Mouse (Mus musculus): ENCODE results near the gene Nxt1. TPM values are rescaled to one million over a fixed set of nuclear protein-coding genes. Genes with fewer than 3 reads are reported as not detected.

The Nxt1 gene
- polyA plus RNA-seq, 1 experiment = 151 TPM

DNA sequence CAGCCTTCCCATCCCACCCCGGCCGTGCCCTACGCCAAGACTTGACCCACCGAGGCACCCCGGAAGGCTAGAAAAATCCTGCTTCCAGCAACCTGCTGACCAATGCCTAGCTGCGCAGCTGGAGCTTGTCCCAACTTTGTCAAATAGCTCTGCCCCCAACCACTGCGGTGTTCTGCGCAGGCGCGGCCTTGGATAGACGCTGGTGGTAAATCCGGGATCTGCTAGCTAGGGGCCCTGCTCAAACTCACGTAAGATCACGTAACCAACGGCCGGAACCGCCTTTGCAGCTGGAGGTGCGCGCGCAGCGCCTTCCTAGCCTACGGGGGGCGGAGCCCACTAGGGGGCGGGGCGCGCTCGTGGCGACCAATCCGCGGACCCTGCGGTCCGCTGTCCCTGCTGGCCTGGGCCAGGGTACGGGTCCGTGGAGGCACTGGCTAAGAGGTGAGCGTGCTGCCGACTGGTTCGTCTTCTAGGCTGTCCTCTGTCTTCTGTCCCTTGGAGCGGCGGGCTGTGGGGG, 8.4 kb downstream of the Nxt1 start, which contains the start of gene Gzf1:
Gene Gzf1 (plus strand): TSS at position 249 of the 517 bp plus-strand sequence.
- H3K27ac ChIP-seq (ENCODE audit: control insufficient read depth, insufficient read depth, low read depth, low read length) = peak within 1 kb of the TSS; percentile 100
- H3K27me3 ChIP-seq (ENCODE audit: control insufficient read depth, insufficient read depth, low read length) = no peaks in the 10 kb centered on the region
- H3K4me3 ChIP-seq (ENCODE audit: control insufficient read depth, low read depth, low read length) = peak within 1 kb of the TSS; percentile 96
- TF ChIP-seq POLR2A (IDR thresholded peaks at IDR 0.05; ENCODE audit: control insufficient read depth, low read depth, low read length) (peak; percentile 94), CTCF (IDR thresholded peaks at IDR 0.05; ENCODE audit: control insufficient read depth, insufficient read depth, insufficient replicate concordance, low read depth, low read length) (peak; percentile 10; the same call in 1 of the 2 replicates)
- H3K4me1 ChIP-seq (ENCODE audit: control insufficient read depth, insufficient read depth, low read length) = peaks cover 6% of the 10 kb centered on the region
- H3K36me3 ChIP-seq (ENCODE audit: control insufficient read depth, insufficient read depth, low read length) = peaks cover 6% of the 10 kb centered on the region

DNA sequence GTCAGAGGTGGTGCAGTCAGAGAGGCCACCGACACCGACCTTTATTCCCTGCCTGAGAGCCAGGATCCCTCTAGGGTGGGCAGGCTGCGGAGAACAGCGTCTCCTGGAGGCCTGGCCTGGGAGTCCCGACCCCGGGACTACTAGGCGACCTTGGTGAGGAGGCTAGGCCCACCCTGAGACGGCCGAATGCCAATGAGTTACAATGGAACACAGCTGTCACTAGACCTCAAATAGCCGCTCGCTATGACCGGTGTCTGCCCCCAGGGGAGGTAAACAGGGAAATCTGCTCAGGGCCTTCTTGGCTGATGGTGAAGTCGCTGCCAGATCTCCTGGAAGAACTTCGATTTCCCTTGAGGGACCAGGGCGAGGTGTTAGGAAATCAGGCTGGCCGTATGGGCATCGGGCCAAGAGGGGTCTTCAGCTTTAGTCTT, 9.1 kb downstream of the Nxt1 start:
- peaks cover 6% of the 10 kb centered on the region for H3K36me3 ChIP-seq (ENCODE audit: control insufficient read depth, insufficient read depth, low read length)
- H3K4me3 ChIP-seq (ENCODE audit: control insufficient read depth, low read depth, low read length) = peak overlapping the region; percentile 96
- no peaks in the 10 kb centered on the region for H3K27me3 ChIP-seq (ENCODE audit: control insufficient read depth, insufficient read depth, low read length)
- peak overlapping the region; percentile 87 for H3K27ac ChIP-seq (ENCODE audit: control insufficient read depth, insufficient read depth, low read depth, low read length)
- peaks cover 6% of the 10 kb centered on the region for H3K4me1 ChIP-seq (ENCODE audit: control insufficient read depth, insufficient read depth, low read length)
- TF ChIP-seq POLR2A (IDR thresholded peaks at IDR 0.05; ENCODE audit: control insufficient read depth, low read depth, low read length) (no peak), CTCF (IDR thresholded peaks at IDR 0.05; ENCODE audit: control insufficient read depth, insufficient read depth, insufficient replicate concordance, low read depth, low read length) (no peak; the same call in 1 of the 2 replicates)

DNA sequence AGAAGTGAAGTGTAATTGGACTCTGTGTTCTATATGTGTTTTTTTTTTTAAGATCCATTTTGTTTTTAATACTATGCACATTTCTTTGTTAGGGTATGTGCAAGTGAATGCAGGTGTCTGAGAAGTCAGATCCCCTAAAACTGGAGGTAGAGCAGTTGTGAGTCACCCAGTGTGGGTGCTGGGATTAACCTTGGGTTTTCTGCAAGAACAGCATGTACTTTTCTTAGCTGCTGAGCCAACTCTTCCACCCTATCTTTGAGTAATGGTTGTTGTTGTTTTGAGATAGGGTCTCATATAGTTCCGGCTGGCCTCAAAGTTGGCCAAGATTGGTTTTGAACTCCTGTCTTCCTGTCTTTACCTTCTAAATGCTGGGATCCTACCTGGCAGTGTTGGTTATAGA, 10.6 kb downstream of the Nxt1 start:
- TF ChIP-seq CTCF (IDR thresholded peaks at IDR 0.05; ENCODE audit: control insufficient read depth, insufficient read depth, insufficient replicate concordance, low read depth, low read length) = no peak
- TF ChIP-seq POLR2A (IDR thresholded peaks at IDR 0.05; ENCODE audit: control insufficient read depth, low read depth, low read length) = no peak
- H3K4me1 ChIP-seq (ENCODE audit: control insufficient read depth, insufficient read depth, low read length) = peaks cover 6% of the 10 kb centered on the region
- H3K4me3 ChIP-seq (ENCODE audit: control insufficient read depth, low read depth, low read length) = no peak overlapping the region
- no peaks in the 10 kb centered on the region for H3K27me3 ChIP-seq (ENCODE audit: control insufficient read depth, insufficient read depth, low read length)
- H3K27ac ChIP-seq (ENCODE audit: control insufficient read depth, insufficient read depth, low read depth, low read length) = no peak overlapping the region
- H3K36me3 ChIP-seq (ENCODE audit: control insufficient read depth, insufficient read depth, low read length) = peaks cover 7% of the 10 kb centered on the region

DNA sequence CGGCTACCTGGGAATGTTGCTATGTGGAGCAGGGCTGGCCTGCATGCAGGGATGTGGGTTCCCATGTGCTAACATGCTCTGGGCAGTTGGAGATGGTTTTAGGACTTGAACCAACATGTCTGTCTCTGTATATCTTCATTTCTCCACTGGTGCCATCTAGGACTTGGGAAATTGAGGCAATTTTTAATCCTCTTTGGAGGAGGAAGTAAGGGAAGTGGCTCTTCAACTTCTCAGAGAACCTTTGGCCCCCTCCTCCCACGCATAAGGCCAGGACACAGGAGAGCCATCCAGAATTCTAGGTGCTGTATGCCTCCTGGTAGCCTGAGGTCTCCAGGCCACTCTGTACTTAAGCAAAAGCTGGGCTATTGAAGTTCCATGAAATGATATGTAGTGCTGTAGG, 12.6 kb downstream of the Nxt1 start:
- H3K4me1 ChIP-seq (ENCODE audit: control insufficient read depth, insufficient read depth, low read length) = peaks cover 4% of the 10 kb centered on the region
- H3K27ac ChIP-seq (ENCODE audit: control insufficient read depth, insufficient read depth, low read depth, low read length) = no peak overlapping the region
- no peak overlapping the region for H3K4me3 ChIP-seq (ENCODE audit: control insufficient read depth, low read depth, low read length)
- TF ChIP-seq CTCF (IDR thresholded peaks at IDR 0.05; ENCODE audit: control insufficient read depth, insufficient read depth, insufficient replicate concordance, low read depth, low read length) = no peak
- TF ChIP-seq POLR2A (IDR thresholded peaks at IDR 0.05; ENCODE audit: control insufficient read depth, low read depth, low read length) = no peak
- no peaks in the 10 kb centered on the region for H3K27me3 ChIP-seq (ENCODE audit: control insufficient read depth, insufficient read depth, low read length)
- peaks cover 8% of the 10 kb centered on the region for H3K36me3 ChIP-seq (ENCODE audit: control insufficient read depth, insufficient read depth, low read length)

DNA sequence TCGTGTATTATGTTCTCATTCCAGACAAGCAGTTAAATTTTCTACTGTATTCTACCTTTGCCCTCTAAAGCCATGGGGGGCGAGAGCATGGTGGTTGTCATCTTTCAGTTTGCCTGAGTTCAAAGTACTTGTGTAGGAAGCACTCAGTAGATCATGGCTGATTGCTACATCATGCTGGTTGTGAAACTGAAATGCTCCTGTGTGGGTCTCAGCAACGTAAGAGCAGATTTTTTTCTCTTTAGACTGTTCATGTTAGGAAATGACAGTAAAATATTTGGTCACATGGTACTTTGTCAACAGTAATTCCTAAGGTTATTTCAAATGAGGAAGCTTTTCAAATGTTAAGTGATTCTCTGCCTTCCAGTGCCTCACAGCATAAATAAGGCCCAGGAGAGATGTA, 13.3 kb downstream of the Nxt1 start:
- no peaks in the 10 kb centered on the region for H3K27me3 ChIP-seq (ENCODE audit: control insufficient read depth, insufficient read depth, low read length)
- peaks cover 10% of the 10 kb centered on the region for H3K36me3 ChIP-seq (ENCODE audit: control insufficient read depth, insufficient read depth, low read length)
- H3K4me3 ChIP-seq (ENCODE audit: control insufficient read depth, low read depth, low read length) = no peak overlapping the region
- TF ChIP-seq POLR2A (IDR thresholded peaks at IDR 0.05; ENCODE audit: control insufficient read depth, low read depth, low read length) (no peak), CTCF (IDR thresholded peaks at IDR 0.05; ENCODE audit: control insufficient read depth, insufficient read depth, insufficient replicate concordance, low read depth, low read length) (no peak)
- no peak overlapping the region for H3K27ac ChIP-seq (ENCODE audit: control insufficient read depth, insufficient read depth, low read depth, low read length)
- H3K4me1 ChIP-seq (ENCODE audit: control insufficient read depth, insufficient read depth, low read length) = peaks cover 4% of the 10 kb centered on the region

DNA sequence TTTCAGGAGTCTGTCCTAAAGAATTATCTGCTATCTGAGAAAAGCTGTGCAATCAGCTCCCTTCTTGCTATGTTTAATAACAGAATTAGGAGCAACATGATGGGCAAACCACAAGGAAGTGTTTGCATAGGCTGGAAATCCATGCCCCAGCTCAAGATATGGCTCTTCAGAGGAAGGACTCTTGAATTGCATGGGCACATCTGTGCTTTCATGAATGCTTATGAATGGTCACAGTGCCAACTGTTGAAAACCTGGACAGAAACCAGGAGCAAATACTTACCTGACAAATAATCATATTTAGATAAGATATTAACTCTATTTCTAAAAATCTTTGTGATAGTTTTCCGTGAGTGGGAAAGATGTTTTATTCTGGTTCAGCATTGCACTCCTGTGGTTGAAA, 14.5 kb downstream of the Nxt1 start:
- no peak overlapping the region for H3K4me3 ChIP-seq (ENCODE audit: control insufficient read depth, low read depth, low read length)
- peaks cover 4% of the 10 kb centered on the region for H3K4me1 ChIP-seq (ENCODE audit: control insufficient read depth, insufficient read depth, low read length)
- TF ChIP-seq POLR2A (IDR thresholded peaks at IDR 0.05; ENCODE audit: control insufficient read depth, low read depth, low read length) (no peak), CTCF (IDR thresholded peaks at IDR 0.05; ENCODE audit: control insufficient read depth, insufficient read depth, insufficient replicate concordance, low read depth, low read length) (no peak)
- no peak overlapping the region for H3K27ac ChIP-seq (ENCODE audit: control insufficient read depth, insufficient read depth, low read depth, low read length)
- H3K36me3 ChIP-seq (ENCODE audit: control insufficient read depth, insufficient read depth, low read length) = peaks cover 13% of the 10 kb centered on the region
- no peaks in the 10 kb centered on the region for H3K27me3 ChIP-seq (ENCODE audit: control insufficient read depth, insufficient read depth, low read length)

DNA sequence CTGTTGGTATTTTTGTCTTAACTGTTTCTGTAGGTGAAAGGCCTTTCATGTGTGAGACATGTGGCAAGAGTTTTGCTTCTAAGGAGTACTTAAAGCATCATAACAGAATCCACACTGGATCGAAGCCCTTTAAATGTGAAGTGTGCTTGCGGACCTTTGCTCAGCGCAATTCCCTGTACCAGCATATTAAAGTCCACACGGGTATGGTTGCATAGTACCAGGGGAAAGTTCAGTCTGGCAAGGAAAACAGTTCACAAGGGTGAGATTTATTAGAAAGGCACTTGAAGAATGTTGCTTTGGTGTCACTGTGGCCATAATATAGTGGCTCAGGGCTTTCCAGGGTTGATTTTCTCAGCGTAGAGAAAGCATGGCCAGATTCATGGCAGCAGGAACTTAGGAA, 15.6 kb downstream of the Nxt1 start:
- TF ChIP-seq CTCF (IDR thresholded peaks at IDR 0.05; ENCODE audit: control insufficient read depth, insufficient read depth, insufficient replicate concordance, low read depth, low read length) (no peak), POLR2A (IDR thresholded peaks at IDR 0.05; ENCODE audit: control insufficient read depth, low read depth, low read length) (no peak)
- H3K27me3 ChIP-seq (ENCODE audit: control insufficient read depth, insufficient read depth, low read length) = no peaks in the 10 kb centered on the region
- H3K36me3 ChIP-seq (ENCODE audit: control insufficient read depth, insufficient read depth, low read length) = peaks cover 13% of the 10 kb centered on the region
- no peak overlapping the region for H3K27ac ChIP-seq (ENCODE audit: control insufficient read depth, insufficient read depth, low read depth, low read length)
- no peaks in the 10 kb centered on the region; the same call in 1 of the 2 replicates for H3K4me1 ChIP-seq (ENCODE audit: control insufficient read depth, insufficient read depth, low read length)
- H3K4me3 ChIP-seq (ENCODE audit: control insufficient read depth, low read depth, low read length) = no peak overlapping the region

All from testis, adult 2 months (tissue).